Mouse (Mus musculus) G1E (cell line): ENCODE data around the gene Aff3. TPM values are rescaled to one million over a fixed set of nuclear protein-coding genes. Genes with fewer than 3 reads are reported as not detected.

Experiments
- ATAC-seq: 2 replicates; pipeline ENCODE4 v1.8.0; 2016; ENCODE audit warnings: mild to moderate bottlenecking; ENCODE audit not compliant: insufficient number of reproducible peaks, poor library complexity, low FRiP score, severe bottlenecking; ENCODE audit errors: extremely low read depth
- DNase-seq: peaks from one replicate; pipeline ENCODE4 v3.0.0; 2012; ENCODE audit warnings: low spot score
- H3K27me3 ChIP-seq: 2 replicates; pipeline ENCODE4 v1.6.1; 2012; ENCODE audit warnings: mild to moderate bottlenecking, low read length, inconsistent platforms; ENCODE audit not compliant: insufficient read depth
- H3K36me3 ChIP-seq: replicated peaks from 2 replicates; pipeline ENCODE3; 2012; ENCODE audit warnings: mild to moderate bottlenecking, inconsistent platforms
- H3K4me1 ChIP-seq: 2 replicates; pipeline ENCODE4 v1.6.1; 2012; ENCODE audit warnings: low read depth, low read length, inconsistent platforms, mixed read lengths; ENCODE audit not compliant: insufficient read depth
- H3K4me3 ChIP-seq: 2 replicates; pipeline ENCODE4 v1.5.1; 2012; ENCODE audit warnings: low read depth, mild to moderate bottlenecking, inconsistent platforms, low read length, moderate library complexity, mixed read lengths
- H3K9me3 ChIP-seq: replicated peaks from 2 replicates; pipeline ENCODE4 v1.6.1; 2012; ENCODE audit warnings: inconsistent platforms
- CTCF ChIP-seq: IDR thresholded peaks from 2 replicates; pipeline ENCODE4 v1.5.1; 2012; ENCODE audit warnings: low read depth, low read length, inconsistent platforms, mixed read lengths
- GATA1 ChIP-seq: IDR thresholded peaks from 2 replicates; pipeline ENCODE4 v1.6.1; 2012; ENCODE audit warnings: borderline replicate concordance, low read length, inconsistent platforms, mixed read lengths
- GATA2 ChIP-seq: IDR thresholded peaks from 2 replicates; pipeline ENCODE4 v1.6.1; 2012; ENCODE audit warnings: low read depth, low read length, inconsistent platforms, borderline replicate concordance
- POLR2AphosphoS5 ChIP-seq: IDR thresholded peaks from 2 replicates; pipeline ENCODE4 v1.6.1; 2012; ENCODE audit warnings: low read depth, low read length, inconsistent platforms; ENCODE audit not compliant: insufficient replicate concordance
- TAL1 ChIP-seq: conservative IDR thresholded peaks from 2 replicates; pipeline ENCODE4 v1.6.1; 2012; ENCODE audit warnings: low read depth, low read length, inconsistent platforms, mixed read lengths
- polyA plus RNA-seq: library from polyadenylated mRNA; stranded (reverse); fragments of >175 nt; gene quantifications from 2 replicates; pipeline ENCODE4 v1.2.3, GENCODE M21; 2012
- total RNA-seq, 2 experiments: library from RNA; stranded (forward) in 1 of 2; stranded (reverse) in 1 of 2; fragments of 200-1000 nt in 1 of 2; fragments of >200 nt in 1 of 2; fragmentation: Nextera tagmentation in 1 of 2; gene quantifications; 2 replicates each; pipeline ENCODE4 v1.2.3; 2014 to 2017

Gene Aff3
- total and polyA plus RNA-seq, 3 experiments, result 2.3 to 6.9 (median 6.3) TPM

DNA sequence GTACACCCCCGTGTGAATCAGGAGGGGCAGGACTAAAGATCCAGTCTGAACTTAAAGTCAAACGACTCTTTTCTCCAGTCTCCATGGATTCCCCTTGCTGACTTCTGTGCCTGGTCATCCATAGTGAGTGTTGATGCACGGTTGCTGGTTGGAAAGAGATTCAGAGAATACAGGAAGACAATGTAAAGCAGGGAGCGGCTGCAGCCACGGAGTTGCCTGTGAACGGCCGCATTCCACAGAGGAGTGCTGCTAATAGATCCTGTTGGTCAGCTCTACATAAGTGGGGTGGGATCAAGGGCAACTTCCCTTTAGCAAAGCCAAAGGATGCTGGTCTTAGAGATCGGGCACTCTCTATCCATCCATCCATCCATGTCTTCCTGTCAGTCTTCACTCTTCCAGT, 410.3 kb downstream of the Aff3 start:
- no peak for TF ChIP-seq GATA1
- no peak for TF ChIP-seq GATA2
- no peak for TF ChIP-seq TAL1
- no peak for TF ChIP-seq CTCF
- TF ChIP-seq POLR2AphosphoS5, result no peak
- no peak for ATAC-seq
- Histone ChIP-seq H3K36me3 (no peaks in the 10 kb centered on the region), H3K9me3 (no peaks in the 10 kb centered on the region), H3K4me3 (no peak overlapping the region), H3K4me1 (0 out of 2 replicates have a peak, but pooled peaks cover 2% of the 10 kb centered on the region), H3K27me3 (no peaks in the 10 kb centered on the region)
- no peak for DNase-seq

- ATAC-seq (no peak), DNase-seq (no peak)
- Histone ChIP-seq H3K4me3 (no peak overlapping the region), H3K36me3 (no peaks in the 10 kb centered on the region), H3K27me3 (no peaks in the 10 kb centered on the region), H3K4me1 (0 out of 2 replicates have a peak, but pooled peaks cover 2% of the 10 kb centered on the region), H3K9me3 (no peaks in the 10 kb centered on the region)
- TF ChIP-seq TAL1, result no peak
- peak; percentile 89 for TF ChIP-seq CTCF
Observed at GRCm38 (mm10) chr1:38252766-38253079, 412.0 kb downstream of the Aff3 start.

DNA sequence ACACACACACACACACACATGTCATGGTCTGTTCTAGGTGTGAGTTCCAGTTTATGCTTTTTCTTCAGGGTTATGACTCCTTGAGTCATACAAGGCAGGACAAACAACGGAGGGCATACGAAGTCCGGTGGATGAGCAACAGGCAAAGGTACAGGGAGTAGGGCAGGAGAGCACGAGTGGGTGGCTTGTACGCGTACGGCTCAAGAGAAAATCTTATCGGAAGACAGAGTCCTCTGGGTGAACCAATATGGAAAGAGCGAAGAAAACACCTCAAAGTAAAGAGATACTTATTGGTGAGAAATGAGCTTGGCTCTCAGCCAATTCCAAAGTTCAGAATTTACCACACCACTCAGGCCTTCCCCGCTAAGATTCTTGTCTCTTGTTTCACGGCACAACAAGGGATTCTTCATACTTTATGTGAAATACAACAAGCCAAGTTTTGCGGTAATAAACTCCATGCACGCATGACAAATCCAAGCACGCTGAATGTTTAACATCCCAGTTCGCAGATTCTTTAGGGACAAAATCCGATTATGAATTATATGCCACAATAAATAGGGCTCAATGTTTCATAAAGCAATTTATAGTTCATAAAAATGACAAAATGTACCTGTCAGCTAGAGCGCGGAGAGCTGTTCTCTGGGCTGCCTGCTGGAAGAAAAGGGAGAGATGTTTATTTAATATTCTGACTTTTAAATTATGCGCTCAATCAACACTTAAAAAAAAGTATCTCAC, 412.6 kb downstream of the Aff3 start:
- DNase-seq (no peak), ATAC-seq (no peak)
- H3K36me3 ChIP-seq, result no peaks in the 10 kb centered on the region
- H3K4me3 ChIP-seq, result no peak overlapping the region
- no peaks in the 10 kb centered on the region for H3K9me3 ChIP-seq
- H3K27me3 ChIP-seq, result no peaks in the 10 kb centered on the region
- H3K4me1 ChIP-seq, result 0 out of 2 replicates have a peak, but pooled peaks cover 2% of the 10 kb centered on the region
- TF ChIP-seq POLR2AphosphoS5, result no peak
- no peak for TF ChIP-seq CTCF
- no peak for TF ChIP-seq GATA1
- no peak for TF ChIP-seq GATA2
- TF ChIP-seq TAL1, result no peak

DNA sequence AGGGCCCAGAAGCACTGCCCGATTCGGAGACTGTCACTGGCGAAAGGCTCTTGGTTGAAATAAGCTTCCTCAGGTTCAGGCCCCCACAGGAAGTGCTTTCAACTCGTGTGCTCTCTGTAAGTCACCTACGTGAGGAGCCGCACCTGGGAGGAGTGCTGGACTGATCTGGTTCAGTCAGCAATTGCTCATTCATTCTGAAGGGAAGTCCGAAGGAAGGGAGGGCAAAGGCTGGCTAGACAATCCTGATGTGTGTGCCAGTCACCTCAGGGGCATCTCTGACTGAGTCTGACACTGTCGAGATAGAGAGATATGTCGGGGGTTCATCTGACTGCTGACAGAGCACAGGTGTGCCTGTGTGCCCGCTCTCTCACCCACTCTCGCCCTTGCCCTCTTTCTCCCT, 413.3 kb downstream of the Aff3 start:
- TF ChIP-seq CTCF, result no peak
- TF ChIP-seq TAL1, result no peak
- TF ChIP-seq GATA2, result no peak
- TF ChIP-seq POLR2AphosphoS5, result no peak
- no peak for TF ChIP-seq GATA1
- Histone ChIP-seq H3K4me1 (0 out of 2 replicates have a peak, but pooled peaks cover 2% of the 10 kb centered on the region), H3K9me3 (no peaks in the 10 kb centered on the region), H3K36me3 (no peaks in the 10 kb centered on the region), H3K27me3 (no peaks in the 10 kb centered on the region), H3K4me3 (no peak overlapping the region)
- no peak for DNase-seq
- ATAC-seq, result no peak

- Histone ChIP-seq H3K27me3 (no peaks in the 10 kb centered on the region), H3K9me3 (no peaks in the 10 kb centered on the region), H3K36me3 (no peaks in the 10 kb centered on the region), H3K4me1 (0 out of 2 replicates have a peak, but pooled peaks cover 2% of the 10 kb centered on the region), H3K4me3 (no peak overlapping the region)
- ATAC-seq (no peak), DNase-seq (no peak)
- no peak for TF ChIP-seq POLR2AphosphoS5
- TF ChIP-seq GATA1, result no peak
- TF ChIP-seq GATA2, result no peak
- TF ChIP-seq CTCF, result no peak
Observed at GRCm38 (mm10) chr1:38250246-38250645, 414.5 kb downstream of the Aff3 start.

DNA sequence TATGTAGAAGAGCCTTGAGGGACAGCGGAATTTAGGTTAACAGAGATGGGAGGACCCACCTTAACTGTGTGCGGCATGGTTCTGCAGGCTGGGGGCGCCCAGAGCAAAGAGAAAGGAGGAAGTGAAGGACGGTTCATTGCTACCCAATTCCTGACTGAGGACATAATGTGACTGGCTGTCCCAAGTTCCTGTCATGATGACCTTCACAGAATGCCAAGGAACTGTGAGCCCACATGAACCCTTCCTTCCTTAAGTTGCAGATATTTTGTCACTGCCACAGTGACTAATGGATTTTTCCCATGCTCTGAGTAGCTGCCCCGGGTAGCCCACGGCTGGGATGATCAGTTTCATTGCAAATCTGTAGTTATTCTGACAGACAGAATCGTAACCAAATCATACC, 415.2 kb downstream of the Aff3 start:
- H3K4me3 ChIP-seq, result no peak overlapping the region
- DNase-seq (no peak), ATAC-seq (no peak)
- no peaks in the 10 kb centered on the region for H3K9me3 ChIP-seq
- no peaks in the 10 kb centered on the region for H3K27me3 ChIP-seq
- H3K36me3 ChIP-seq, result no peaks in the 10 kb centered on the region
- TF ChIP-seq TAL1, result no peak
- no peak for TF ChIP-seq GATA1
- no peak for TF ChIP-seq CTCF
- TF ChIP-seq GATA2, result no peak
- no peak for TF ChIP-seq POLR2AphosphoS5
- 0 out of 2 replicates have a peak, but pooled peaks cover 2% of the 10 kb centered on the region for H3K4me1 ChIP-seq
